Mouse (Mus musculus) E14TG2a.4 (cell line): Measurements from ENCODE around the gene Limd2.

Experiments used
- CTCF ChIP-seq: conservative IDR thresholded peaks from 2 replicates; pipeline ENCODE4 v1.5.1; 2014; ENCODE audit warnings: low read length
- POU5F1 ChIP-seq: IDR thresholded peaks from 2 replicates; pipeline ENCODE4 v1.6.1; 2014; ENCODE audit warnings: low read length, borderline replicate concordance

- TF ChIP-seq CTCF (no peak), POU5F1 (no peak)
Observed at GRCm38 (mm10) chr11:106159921-106160840, 479 bp downstream of the Limd2 start.
